Mouse (Mus musculus): ENCODE results near the gene Teddm1a.
A peak's percentile ranks its signal among the peaks of the same experiment; 100 is the strongest.
"Not testable (repeated sequence)": the region's sequence is repeated elsewhere in the genome, so short reads cannot be mapped to it uniquely, and the experiment has no call there.

The Teddm1a gene

GRCm38 (mm10) chr1:153891442-153891841, at the start of gene Teddm1a:
Gene Teddm1a (plus strand): TSS chr1:153891742.
- no peak for DNase-seq (ENCODE audit: low spot score)

- no peak for DNase-seq (ENCODE audit: low spot score)
Observed at GRCm38 (mm10) chr1:153842121-153842740, 49.3 kb upstream of the Teddm1a start.

GRCm38 (mm10) chr1:153844042-153844441, 47.5 kb upstream of the Teddm1a start, which contains the start of gene Rgsl1:
Gene Rgsl1 (minus strand): TSS chr1:153844142.
- no peak for DNase-seq (ENCODE audit: low spot score)

- DNase-seq (ENCODE audit: low spot score), result no peak
Observed at GRCm38 (mm10) chr1:153846420-153846819, 45.1 kb upstream of the Teddm1a start.

GRCm38 (mm10) chr1:153846867-153847266, 44.7 kb upstream of the Teddm1a start:
- peak; percentile 11 for DNase-seq (ENCODE audit: low spot score)

- DNase-seq (ENCODE audit: low spot score), result not testable (repeated sequence)
Observed at GRCm38 (mm10) chr1:153852696-153853095, 38.8 kb upstream of the Teddm1a start.

- DNase-seq (ENCODE audit: low spot score), result no peak
Observed at GRCm38 (mm10) chr1:153855946-153856345, 35.6 kb upstream of the Teddm1a start.

- no peak for DNase-seq (ENCODE audit: low spot score)
Observed at GRCm38 (mm10) chr1:153874045-153874444, 17.5 kb upstream of the Teddm1a start, which contains the start of gene Teddm1b. Gene Teddm1b (plus strand): TSS chr1:153874345.

- not testable (repeated sequence) for DNase-seq (ENCODE audit: low spot score)
Observed at GRCm38 (mm10) chr1:153880391-153880790, 11.2 kb upstream of the Teddm1a start.

GRCm38 (mm10) chr1:153886024-153886633, 5.4 kb upstream of the Teddm1a start:
- DNase-seq (ENCODE audit: low spot score), result no peak

- DNase-seq (ENCODE audit: low spot score), result no peak
Observed at GRCm38 (mm10) chr1:153890121-153890520, 1.4 kb upstream of the Teddm1a start.

GRCm38 (mm10) chr1:153893746-153894145, 2.2 kb downstream of the Teddm1a start:
- no peak for DNase-seq (ENCODE audit: low spot score)

GRCm38 (mm10) chr1:153894201-153894893, 2.8 kb downstream of the Teddm1a start:
- DNase-seq (ENCODE audit: low spot score), result no peak

GRCm38 (mm10) chr1:153894979-153895378, 3.4 kb downstream of the Teddm1a start:
- DNase-seq (ENCODE audit: low spot score), result peak; percentile 83

GRCm38 (mm10) chr1:153897196-153897595, 5.7 kb downstream of the Teddm1a start:
- DNase-seq (ENCODE audit: low spot score), result no peak

GRCm38 (mm10) chr1:153898989-153899730, 7.6 kb downstream of the Teddm1a start:
- DNase-seq (ENCODE audit: low spot score), result no peak

GRCm38 (mm10) chr1:153899731-153900380, 8.3 kb downstream of the Teddm1a start, which contains the start of the genes Glul and Teddm2:
Gene Glul (plus strand): TSS chr1:153899944.
Gene Teddm2 (minus strand): TSS chr1:153900228.
- DNase-seq (ENCODE audit: low spot score), result peak; percentile 95

- DNase-seq (ENCODE audit: low spot score), result no peak
Observed at GRCm38 (mm10) chr1:153900381-153900780, 8.8 kb downstream of the Teddm1a start.

GRCm38 (mm10) chr1:153900860-153901730, 9.6 kb downstream of the Teddm1a start:
- DNase-seq (ENCODE audit: low spot score), result no peak

- DNase-seq (ENCODE audit: low spot score), result no peak
Observed at GRCm38 (mm10) chr1:153903006-153903405, 11.5 kb downstream of the Teddm1a start.

- no peak for DNase-seq (ENCODE audit: low spot score)
Observed at GRCm38 (mm10) chr1:153904236-153904635, 12.7 kb downstream of the Teddm1a start.
